Mouse (Mus musculus) frontal cortex, adult 2 months (tissue): Measurements from ENCODE around the gene Nup210l. TPM values are rescaled to one million over a fixed set of nuclear protein-coding genes. Genes with fewer than 3 reads are reported as not detected.
"Not testable (repeated sequence)": the region's sequence is repeated elsewhere in the genome, so short reads cannot be mapped to it uniquely, and the experiment has no call there.

Experiments
- DNase-seq, 2 experiments: peaks; one replicate each; pipeline ENCODE4 v3.0.0; 2022; ENCODE audit warnings: low spot score in 1 of 2; ENCODE audit errors: extremely low spot score in 1 of 2
- polyA plus RNA-seq: library from polyadenylated mRNA; depleted of rRNA; stranded (reverse); fragments of >200 nt; gene quantifications from 2 replicates; pipeline ENCODE4 v1.2.3, GENCODE M21; 2012

Nup210l gene
- polyA plus RNA-seq, 1 experiment, result 0.40 TPM

DNA sequence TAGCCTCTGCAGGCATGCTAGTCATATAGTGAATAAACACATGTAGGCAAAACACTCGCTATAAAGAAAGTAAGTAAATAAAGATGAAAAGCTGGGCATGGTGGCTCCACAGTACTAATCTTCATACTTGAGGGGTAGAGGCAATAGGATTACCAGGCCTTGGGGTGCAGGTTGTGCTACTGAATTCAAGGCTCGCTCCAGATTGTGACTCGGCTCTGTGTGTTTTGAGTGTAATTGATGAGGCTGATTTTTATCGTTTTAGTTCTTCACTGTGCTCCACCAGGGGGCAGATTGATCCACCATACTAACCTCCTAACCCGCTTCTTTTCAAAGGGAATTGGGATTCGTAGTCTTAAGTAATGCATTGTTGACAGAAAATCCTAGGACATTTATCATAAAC, 116.2 kb downstream of the Nup210l start:
- DNase-seq, result peak in 1 of 2 experiments; percentile 75

DNA sequence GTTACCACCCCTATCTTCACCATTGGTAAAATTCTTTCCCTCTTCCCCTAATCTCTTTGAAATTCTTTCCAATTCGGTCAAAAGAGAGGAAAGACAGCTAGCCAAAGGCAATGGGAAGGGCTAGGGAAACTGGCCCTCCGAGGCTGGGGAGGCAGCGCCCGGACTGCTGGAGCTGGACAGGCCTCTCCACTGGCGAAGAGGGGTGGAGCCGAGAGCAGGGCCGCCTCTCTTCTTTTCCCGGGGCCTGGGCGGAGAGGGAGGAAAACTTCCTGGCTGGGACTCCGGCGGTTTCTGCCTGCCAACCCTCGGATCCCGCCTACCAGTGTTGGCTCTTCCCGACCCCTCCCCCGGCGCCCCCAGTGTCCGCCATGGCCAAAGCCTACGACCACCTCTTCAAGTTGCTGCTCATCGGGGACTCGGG, 116.6 kb downstream of the Nup210l start:
- peak in 1 of 2 experiments; percentile 47 for DNase-seq

DNA sequence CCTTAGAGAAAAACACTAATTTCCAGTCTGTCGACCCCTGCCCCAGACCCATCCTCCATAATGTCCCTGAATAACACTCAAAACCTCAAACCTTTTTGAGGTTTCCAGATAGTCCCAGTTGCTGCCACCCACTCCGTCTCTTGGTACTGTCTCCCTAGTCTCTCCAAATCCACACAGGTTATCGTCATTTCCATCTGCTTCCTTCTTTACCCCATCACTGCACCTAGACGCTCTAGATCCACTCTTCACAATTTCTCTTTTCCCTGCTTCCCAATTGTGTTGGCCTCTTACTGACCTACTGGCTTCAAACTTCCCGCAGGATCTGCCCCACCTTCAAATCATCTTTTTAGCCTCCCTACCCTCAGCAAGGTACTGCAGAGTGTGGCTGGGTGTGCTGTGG, 117.2 kb downstream of the Nup210l start:
- no peak for DNase-seq

DNA sequence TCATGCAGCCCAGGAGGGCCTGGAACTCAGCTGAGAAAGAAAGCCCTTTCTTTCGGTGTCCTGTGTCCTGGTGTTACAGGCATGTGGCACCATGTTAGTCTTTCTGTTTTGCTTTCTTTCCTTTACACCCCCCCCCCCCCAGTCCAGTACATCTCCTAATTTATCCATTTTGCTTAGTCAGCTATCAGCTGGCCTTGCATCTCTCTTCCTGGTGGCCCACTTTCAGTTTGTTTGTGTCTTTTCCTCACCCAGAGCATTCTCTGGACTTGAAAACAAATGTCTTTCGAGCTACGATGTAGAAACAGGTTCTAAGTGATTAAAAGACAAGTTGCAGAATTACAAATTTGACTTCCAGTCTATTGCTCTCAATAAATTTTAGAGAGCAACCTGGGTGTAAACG, 118.5 kb downstream of the Nup210l start:
- DNase-seq, result no peak

DNA sequence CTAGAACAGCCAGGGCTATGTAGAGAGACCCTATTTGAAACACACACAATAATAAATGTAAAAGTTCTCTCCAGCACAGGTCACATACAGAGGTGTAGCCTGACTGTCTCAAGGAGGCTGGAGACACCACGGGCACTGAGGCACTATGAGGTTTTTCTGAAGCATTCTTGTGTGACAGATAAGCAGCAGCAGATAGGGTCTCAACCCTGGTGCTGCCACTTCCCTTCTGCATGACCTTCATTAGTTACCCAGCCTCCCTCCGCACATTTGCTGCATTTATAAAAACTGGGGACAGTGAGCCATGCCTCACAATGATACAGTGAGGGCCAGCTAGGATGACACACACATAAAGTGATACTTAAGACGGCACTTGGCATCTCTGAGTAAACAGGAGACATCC, 119.0 kb downstream of the Nup210l start:
- no peak for DNase-seq

DNA sequence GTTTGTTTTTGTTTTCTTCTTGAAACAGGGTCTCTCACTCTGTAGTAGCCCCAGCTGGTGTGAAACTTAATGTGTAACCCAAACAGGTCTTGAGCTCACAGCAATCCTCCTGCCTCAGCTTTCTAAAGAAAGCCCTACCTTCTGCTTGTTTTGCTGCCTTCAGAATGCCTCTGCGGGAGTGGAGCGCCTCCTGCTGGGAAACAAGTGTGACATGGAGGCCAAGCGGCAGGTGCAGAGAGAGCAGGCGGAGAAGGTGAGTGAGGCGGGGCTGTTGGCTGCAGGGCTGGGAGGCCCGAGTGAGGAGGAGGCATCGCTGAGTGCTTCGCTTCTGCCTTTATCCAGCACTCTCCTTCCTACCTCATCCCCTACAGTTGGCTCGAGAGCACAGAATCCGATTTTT, 120.4 kb downstream of the Nup210l start:
- DNase-seq, result no peak

DNA sequence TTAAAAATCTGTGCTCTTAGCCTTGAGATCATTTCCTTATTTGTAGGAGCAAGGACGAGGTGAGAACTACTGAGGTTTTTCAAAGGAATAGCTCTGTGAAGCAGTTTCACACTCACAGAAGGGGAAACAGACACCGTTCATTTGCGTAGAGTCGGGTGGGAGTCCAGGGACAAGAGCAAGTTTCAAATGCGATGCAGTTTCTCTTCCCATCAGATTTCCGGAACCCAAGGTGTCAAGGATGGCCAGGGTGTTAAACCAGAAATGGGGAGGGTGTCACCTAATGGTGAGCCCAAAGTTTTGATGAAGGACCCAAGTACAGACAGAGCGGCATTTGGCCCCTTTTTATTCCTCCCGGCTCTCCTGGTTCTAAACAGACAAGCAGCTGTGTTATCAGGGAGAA, 127.1 kb downstream of the Nup210l start:
- no peak for DNase-seq

DNA sequence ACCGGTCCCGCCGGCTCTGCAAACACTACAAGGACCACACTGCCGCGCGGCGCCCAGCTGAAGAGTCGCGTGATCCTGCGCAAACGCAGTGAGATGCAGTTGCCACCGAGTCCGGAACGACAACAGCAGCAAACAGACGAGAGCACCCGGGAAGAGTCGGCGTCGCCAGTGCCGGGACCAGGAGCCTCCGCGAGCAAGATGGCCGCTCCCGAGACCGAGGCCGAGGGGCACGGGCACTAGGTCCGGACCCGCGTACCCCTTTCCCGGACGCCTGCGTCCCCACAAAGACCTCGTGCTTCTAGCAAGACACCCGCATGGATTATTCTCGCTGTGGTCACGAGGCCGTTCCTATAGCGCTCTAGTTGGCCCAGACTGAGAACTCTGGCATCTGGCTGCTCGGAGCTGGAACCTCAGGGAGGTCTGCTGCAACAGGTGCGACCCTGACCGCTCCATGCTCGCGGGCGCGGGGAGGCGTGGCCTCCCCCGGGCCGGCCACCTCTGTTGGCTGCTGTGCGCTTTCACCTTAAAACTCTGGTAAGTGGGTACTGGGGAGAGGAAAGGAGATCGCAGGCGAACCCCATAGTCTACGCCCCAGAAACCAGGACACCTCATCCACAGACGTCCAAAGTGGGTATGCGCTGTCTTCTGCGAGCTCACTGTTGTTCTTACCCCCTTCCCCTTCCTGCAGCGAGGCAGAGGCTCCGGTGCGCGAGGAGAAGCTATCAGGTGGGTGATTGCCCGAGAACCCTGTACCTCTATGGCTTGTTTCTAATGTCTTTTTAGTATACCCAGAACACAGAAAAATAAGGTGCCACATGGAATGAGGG, 127.8 kb downstream of the Nup210l start, which contains the start of gene Jtb:
Gene Jtb (plus strand): TSS at position 91 of the 827 bp plus-strand sequence.
- DNase-seq, result peak; percentile 95 to 97

DNA sequence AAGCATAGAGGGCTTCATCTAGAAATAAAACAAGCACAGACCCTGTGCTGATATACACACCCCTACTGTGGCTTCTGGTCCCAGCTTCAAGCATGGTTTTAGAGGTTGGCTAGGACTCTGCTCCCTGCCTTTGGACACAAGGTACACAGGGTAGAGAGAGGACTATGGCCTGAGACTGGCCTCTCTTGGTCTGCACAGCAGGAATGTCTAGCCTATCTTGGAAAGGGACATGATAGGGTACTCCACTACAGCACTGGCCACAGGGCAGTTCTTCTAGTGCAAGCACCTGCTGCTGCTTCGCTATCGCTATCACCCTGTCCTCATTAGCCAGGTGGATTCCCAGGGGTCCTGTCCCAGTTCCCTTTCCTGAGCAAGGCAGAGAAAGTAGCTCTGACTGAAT, 137.3 kb downstream of the Nup210l start:
- no peak for DNase-seq

DNA sequence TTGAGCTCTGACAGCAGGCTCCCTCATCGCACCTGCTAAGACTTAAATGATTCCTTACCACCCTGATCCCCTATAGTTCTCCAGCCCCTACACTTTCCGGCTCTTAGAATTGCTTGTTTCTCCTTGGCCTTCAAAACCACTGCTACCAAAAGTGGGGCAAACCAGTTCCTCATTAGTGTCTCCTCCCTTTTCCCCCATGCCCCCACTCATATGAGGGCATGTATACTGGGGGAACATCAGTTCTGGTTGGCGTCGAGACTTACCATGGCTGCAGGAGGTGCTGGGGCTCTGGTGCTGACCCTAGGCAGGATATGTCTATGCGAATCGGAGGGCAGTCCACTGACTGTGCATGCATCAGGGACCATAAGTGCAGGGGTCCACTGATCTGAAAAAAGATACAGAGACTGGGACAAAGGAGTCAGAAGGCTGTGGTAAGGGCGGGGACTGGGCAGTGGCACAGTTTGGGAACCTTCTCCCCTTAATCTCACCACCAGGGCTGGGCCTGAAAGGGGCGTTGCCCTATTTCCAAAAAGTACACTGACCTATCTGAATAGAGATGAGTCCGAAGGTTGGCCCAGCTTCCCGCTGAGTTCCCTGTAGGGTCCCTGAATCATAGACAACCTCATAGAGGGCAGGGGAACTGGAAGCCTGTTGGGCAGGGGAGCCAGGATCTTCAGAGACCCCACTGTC, 137.9 kb downstream of the Nup210l start:
- DNase-seq, result no peak

DNA sequence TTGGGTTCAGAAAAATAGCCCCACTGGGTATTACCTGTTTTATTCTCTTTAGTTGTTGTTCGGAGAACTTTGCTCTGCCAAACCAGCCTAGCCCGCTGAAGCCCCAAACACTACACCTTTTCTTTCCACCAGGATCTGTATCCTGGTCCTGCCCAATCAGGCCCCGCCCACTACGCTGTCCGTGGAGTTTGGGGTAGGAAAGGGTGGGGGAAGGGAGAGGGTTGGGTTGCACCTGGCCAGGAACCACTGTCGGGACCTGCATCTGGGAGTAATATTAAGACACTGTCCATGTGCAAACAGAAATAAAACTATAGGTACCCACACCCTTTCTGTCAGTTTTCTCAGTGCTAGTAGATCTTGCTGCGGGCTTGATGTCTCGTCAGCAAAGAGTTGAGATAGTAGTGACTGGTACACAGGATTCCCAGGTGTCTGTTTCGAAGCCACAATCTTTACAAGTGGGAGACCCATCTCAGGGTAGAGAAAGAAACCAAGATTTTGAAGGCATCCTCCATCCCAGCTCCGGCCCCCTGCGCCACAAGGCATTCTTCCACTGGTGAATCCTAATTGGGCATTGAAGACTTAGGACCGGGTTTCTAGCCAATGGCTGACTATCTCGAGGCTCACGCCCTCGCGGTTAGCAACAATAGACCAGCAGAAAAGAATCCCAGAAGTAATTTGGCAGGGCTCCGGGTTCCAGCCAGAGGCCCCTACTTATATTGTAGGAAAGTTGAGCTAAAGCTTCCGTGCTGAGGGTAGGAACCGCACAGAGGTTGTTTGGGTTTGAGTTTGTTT, 139.2 kb downstream of the Nup210l start, which contains the start of gene Creb3l4:
Gene Creb3l4 (minus strand): TSS at position 529 of the 792 bp plus-strand sequence.
- no peak for DNase-seq

DNA sequence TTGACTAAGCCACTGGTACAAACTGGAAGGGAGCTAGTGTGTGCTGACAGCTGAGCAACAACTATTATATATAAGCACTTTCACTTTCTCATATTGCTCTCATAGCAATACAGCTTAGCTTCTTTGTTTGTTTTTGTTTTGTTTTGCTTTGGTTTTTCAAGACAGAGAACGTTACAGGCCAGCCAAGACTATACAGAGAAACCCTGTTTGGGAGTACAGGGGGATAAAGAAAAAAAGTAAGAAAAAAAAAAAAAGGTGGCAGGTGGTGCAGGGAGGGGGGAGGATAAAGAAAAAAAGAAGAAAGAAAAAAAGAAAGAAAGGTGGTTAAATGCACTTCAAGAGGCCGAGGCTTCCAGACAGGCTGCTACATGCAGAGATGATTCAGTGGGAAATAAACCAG, 141.5 kb downstream of the Nup210l start:
- no peak for DNase-seq

DNA sequence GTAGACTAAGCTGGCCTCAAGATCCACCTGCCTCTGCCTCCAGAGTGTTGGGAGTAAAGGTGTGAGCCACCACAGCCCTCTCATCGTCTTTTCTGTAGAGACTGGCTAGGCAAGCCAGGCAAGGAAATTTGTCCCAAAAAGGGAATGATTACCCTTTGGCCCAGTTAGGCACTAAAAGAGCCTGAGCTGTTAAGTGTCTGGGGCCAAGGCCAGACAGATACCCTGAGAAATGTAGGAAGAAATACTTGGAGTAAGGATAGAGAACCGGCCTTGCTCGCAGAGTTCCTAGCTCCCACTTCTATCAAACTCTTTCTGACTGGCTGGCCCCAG, 143.7 kb downstream of the Nup210l start:
- DNase-seq, result no peak

DNA sequence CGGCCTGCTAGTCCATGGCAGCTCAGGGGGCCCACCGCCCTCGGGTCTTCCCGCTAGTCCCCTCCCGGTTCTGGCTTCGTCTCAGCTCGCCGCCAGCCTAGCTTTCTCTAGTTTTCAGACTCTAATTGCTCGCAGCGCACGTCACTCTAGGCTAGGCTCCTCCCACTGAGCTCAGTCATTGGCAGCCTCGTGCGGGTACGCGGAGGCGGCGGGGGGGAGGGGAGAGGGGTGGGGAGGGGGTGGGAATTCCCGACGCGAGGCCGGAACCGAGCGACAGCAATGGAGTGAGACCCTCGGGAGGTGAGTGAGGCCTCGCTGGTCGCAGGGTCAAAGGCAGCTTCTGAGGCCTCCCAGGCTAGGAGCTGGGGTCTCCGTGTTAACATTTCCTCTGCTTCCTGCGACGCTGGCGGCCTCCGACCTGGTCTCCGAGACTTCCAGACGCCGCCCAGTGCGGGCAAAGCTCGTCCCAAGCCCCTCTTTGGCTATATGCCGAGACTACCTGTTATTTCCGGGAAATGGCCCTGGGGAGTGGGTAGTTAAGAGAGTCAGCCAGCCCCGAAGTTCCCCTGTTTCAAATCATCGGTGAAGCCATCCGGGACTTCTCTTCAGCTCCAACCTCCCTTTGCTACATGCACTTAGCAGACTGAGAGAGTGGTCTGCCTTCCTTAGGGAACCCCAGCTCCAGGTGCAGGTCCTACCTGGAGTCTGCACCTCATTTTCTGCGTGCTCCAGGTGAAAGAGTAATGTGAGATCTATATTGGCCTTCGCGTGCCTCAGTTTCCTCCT, 144.2 kb downstream of the Nup210l start, which contains the start of gene Slc39a1:
Gene Slc39a1 (plus strand): TSS at position 213 of the 786 bp plus-strand sequence.
- DNase-seq, result peak; percentile 92 to 94

DNA sequence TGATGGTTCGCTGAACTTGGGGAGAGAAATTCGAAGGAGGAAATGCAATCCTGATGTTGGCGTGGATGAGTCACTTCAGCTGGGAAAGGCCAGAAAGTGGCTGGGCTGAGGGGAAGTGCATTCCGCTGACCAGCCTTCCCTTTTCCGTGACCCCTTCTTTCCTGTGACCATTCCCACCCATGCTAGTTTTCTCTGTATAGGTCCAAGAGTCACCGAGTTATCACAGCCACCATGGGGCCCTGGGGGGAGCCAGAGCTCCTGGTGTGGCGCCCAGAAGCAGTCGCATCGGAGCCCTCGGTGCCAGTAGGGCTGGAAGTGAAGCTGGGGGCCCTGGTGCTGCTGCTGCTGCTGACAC, 144.8 kb downstream of the Nup210l start:
- no peak for DNase-seq

DNA sequence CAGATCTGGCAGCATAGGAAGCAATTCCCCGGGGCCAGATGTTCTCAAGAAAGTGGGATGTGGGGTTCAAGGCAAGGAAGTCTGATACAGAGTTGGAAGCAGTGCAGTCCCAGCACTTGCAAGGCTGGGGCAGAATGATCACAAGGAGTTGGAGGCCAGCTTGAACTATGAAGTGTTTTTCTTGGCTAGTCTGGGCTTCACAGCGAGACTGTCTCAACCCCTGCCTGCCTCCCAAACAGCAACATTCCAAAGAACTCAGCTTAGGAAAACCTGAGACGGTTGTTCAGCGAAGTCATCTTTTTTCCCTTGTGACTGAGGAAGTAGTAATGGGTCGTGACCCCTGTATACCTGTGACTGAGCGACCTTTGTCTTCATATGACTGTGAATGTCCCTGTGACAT, 146.9 kb downstream of the Nup210l start:
- no peak for DNase-seq

DNA sequence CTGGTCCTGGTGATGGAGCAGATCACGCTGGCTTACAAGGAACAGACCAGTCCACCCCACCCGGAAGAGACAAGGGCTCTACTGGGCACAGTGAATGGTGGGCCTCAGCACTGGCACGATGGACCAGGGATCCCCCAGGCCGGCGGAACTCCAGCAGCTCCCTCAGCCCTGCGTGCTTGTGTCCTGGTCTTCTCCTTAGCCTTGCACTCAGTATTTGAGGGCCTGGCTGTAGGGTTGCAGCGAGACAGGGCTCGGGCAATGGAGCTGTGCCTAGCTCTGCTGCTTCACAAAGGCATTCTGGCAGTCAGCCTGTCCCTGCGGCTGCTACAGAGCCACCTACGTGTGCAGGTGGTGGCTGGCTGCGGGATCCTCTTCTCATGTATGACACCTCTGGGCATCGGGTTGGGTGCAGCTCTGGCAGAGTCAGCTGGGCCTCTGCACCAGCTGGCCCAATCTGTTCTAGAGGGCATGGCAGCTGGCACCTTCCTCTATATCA, 147.8 kb downstream of the Nup210l start:
- not testable (repeated sequence) for DNase-seq

DNA sequence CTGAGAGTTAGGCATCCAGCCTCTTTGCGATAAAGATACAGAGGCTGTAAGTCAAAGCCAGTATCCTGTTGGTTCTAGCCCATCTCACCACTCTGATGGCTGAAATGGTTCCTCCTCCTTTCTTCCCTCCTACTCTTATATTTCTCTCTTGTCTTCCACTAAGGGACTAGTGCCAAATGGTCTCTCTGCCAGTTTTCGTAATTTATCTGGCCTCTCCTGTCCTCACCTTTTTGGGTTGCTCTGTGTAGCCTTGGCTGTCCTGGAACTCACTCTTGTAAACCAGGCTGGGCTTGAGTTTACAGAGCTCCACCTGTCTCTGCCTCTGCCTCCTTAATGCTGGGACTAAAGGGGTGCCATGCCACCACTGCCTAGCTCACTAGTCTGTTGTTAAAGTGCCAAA, 148.7 kb downstream of the Nup210l start:
- DNase-seq, result not testable (repeated sequence)

DNA sequence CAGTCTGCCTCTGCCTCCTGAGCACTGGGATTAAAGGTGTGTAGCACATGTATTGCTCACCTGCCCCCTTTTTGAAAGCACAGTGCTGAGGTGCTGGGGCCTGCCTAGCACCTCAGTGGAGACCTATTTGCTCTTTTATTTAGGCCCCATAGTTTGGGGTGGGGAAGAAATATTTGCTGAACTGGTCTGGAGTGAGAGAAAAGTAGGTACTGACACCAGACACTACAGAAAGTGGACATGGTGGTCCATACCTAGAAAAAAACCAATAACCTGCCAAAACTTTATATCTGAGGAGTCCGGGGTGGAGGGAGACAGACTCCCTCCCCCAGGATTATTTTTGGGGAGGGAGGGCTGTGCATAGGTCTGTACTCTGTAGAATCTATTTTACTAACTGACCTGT, 149.2 kb downstream of the Nup210l start:
- DNase-seq, result not testable (repeated sequence)
